Mouse (Mus musculus) lung, postnatal 0 days (tissue): ENCODE measurements at regions not wholly inside any gene's neighbourhood (a gene's known extent, or its start where the extent isn't known, plus 50 kb on each side); places are given as distances from the start of the nearest gene placed in this dataset.

Experiments used
- ATAC-seq: fragments of 200-750 bp; cut with Nextera tagmentation; 2 replicates; pipeline ENCODE4 v1.8.0; 2017; ENCODE audit warnings: moderate library complexity
- DNase-seq: peaks from one replicate; pipeline ENCODE4 v3.0.0-alpha.2; 2016; ENCODE audit warnings: low spot score
- H3K27ac ChIP-seq: fragments of 300-500 bp; sonication (generic); 2 replicates; pipeline ENCODE4 v1.5.1; 2014; ENCODE audit warnings: antibody characterized with exemption, mild to moderate bottlenecking, low read length, mixed read lengths
- H3K27me3 ChIP-seq: fragments of 300-500 bp; sonication (generic); replicated peaks from 2 replicates; pipeline ENCODE4 v1.6.1; 2014; ENCODE audit warnings: low read length, mixed read lengths; ENCODE audit not compliant: insufficient read depth
- H3K36me3 ChIP-seq: fragments of 300-500 bp; sonication (generic); 2 replicates; pipeline ENCODE4 v1.6.1; 2014; ENCODE audit warnings: low read length, mixed read lengths; ENCODE audit not compliant: insufficient read depth
- H3K4me1 ChIP-seq: fragments of 300-500 bp; sonication (generic); 2 replicates; pipeline ENCODE4 v1.6.1; 2014; ENCODE audit warnings: antibody characterized with exemption, low read depth, low read length, mixed read lengths; ENCODE audit not compliant: insufficient read depth
- H3K4me2 ChIP-seq: fragments of 300-500 bp; sonication (generic); replicated peaks from 2 replicates; pipeline ENCODE4 v1.6.1; 2014; ENCODE audit warnings: low read depth, mild to moderate bottlenecking, low read length, moderate library complexity, mixed read lengths
- H3K4me3 ChIP-seq: fragments of 300-500 bp; sonication (generic); 2 replicates; pipeline ENCODE4 v1.5.1; 2014; ENCODE audit warnings: low read depth, low read length
- H3K9ac ChIP-seq: fragments of 300-500 bp; sonication (generic); replicated peaks from 2 replicates; pipeline ENCODE4 v1.6.1; 2014; ENCODE audit warnings: low read depth, mild to moderate bottlenecking
- H3K9me3 ChIP-seq: fragments of 300-500 bp; sonication (generic); 2 replicates; pipeline ENCODE4 v1.6.1; 2016; ENCODE audit warnings: low read length, mixed read lengths
- CTCF ChIP-seq: IDR thresholded peaks from 2 replicates; pipeline ENCODE4 v1.5.1; 2016; ENCODE audit warnings: antibody characterized with exemption, mild to moderate bottlenecking
- EP300 ChIP-seq: IDR thresholded peaks from 2 replicates; pipeline ENCODE4 v1.6.1; 2016; ENCODE audit warnings: antibody characterized with exemption, mild to moderate bottlenecking, control low read depth
- WGBS: fragments of 180-500 bp; shearing (Covaris S2); extraction: QIAGEN DNeasy Blood & Tissue Kit; methylation state at CpG from one replicate; pipeline ENCODE4 v1.1.7; 2014; 5-methylcytosine and 5-hydroxymethylcytosine counted together

GRCm38 (mm10) chr3:140143900-140144299, 938.4 kb downstream of the Stpg2 start:
- Histone ChIP-seq H3K27ac (no peak overlapping the region), H3K9ac (no peak overlapping the region), H3K4me2 (no peak overlapping the region), H3K36me3 (no peaks in the 10 kb centered on the region), H3K4me1 (no peaks in the 10 kb centered on the region), H3K27me3 (no peaks in the 10 kb centered on the region), H3K4me3 (no peak overlapping the region), H3K9me3 (no peaks in the 10 kb centered on the region)
- TF ChIP-seq CTCF (no peak), EP300 (no peak)
- WGBS = 82% methylated on average over 2 of the region's 2 CpGs
- DNase-seq = no peak
- no peak for ATAC-seq

GRCm38 (mm10) chr3:140147158-140147933, 941.9 kb downstream of the Stpg2 start:
- Histone ChIP-seq H3K9ac (no peak overlapping the region), H3K27me3 (no peaks in the 10 kb centered on the region), H3K4me2 (no peak overlapping the region), H3K27ac (no peak overlapping the region), H3K4me3 (no peak overlapping the region), H3K9me3 (no peaks in the 10 kb centered on the region), H3K4me1 (no peaks in the 10 kb centered on the region), H3K36me3 (no peaks in the 10 kb centered on the region)
- TF ChIP-seq EP300 (no peak), CTCF (no peak)
- no peak for DNase-seq
- WGBS = 60% methylated on average over 2 of the region's 2 CpGs
- no peak for ATAC-seq

- Histone ChIP-seq H3K27me3 (no peaks in the 10 kb centered on the region), H3K4me2 (no peak overlapping the region), H3K36me3 (no peaks in the 10 kb centered on the region), H3K4me3 (no peak overlapping the region), H3K4me1 (no peaks in the 10 kb centered on the region), H3K27ac (no peak overlapping the region), H3K9me3 (no peaks in the 10 kb centered on the region), H3K9ac (no peak overlapping the region)
- DNase-seq = peak; percentile 5
- TF ChIP-seq CTCF (no peak), EP300 (no peak)
- ATAC-seq = no peak
- 51% methylated on average over 7 of the region's 7 CpGs for WGBS
Observed at GRCm38 (mm10) chr3:140150530-140150951, 945.0 kb downstream of the Stpg2 start.

- H3K4me2 ChIP-seq = no peak overlapping the region
- no peak for TF ChIP-seq EP300
- no peak for TF ChIP-seq CTCF
- H3K9me3 ChIP-seq = no peaks in the 10 kb centered on the region
- H3K9ac ChIP-seq = no peak overlapping the region
- no peaks in the 10 kb centered on the region for H3K27me3 ChIP-seq
- no peak overlapping the region for H3K4me3 ChIP-seq
- no peak for ATAC-seq
- no peaks in the 10 kb centered on the region for H3K36me3 ChIP-seq
- no peak for DNase-seq
- 90% methylated on average over 2 of the region's 2 CpGs for WGBS
- no peak overlapping the region for H3K27ac ChIP-seq
- H3K4me1 ChIP-seq = no peaks in the 10 kb centered on the region
Observed at GRCm38 (mm10) chr3:140179471-140179870, 974.0 kb downstream of the Stpg2 start.

GRCm38 (mm10) chr3:140182690-140183089, 977.2 kb downstream of the Stpg2 start:
- Histone ChIP-seq H3K9ac (no peak overlapping the region), H3K27me3 (no peaks in the 10 kb centered on the region), H3K36me3 (no peaks in the 10 kb centered on the region), H3K9me3 (no peaks in the 10 kb centered on the region), H3K4me3 (no peak overlapping the region), H3K4me1 (no peaks in the 10 kb centered on the region), H3K27ac (no peak overlapping the region), H3K4me2 (no peak overlapping the region)
- 74% methylated on average over 4 of the region's 4 CpGs for WGBS
- TF ChIP-seq CTCF (peak; percentile 27; the same call in 1 of the 2 replicates), EP300 (no peak)
- no peak for DNase-seq
- no peak for ATAC-seq

- H3K9ac ChIP-seq = no peak overlapping the region
- WGBS = 58% methylated on average over 4 of the region's 4 CpGs
- no peak overlapping the region for H3K4me2 ChIP-seq
- no peak for DNase-seq
- no peak overlapping the region for H3K4me3 ChIP-seq
- H3K27me3 ChIP-seq = no peaks in the 10 kb centered on the region
- no peak overlapping the region for H3K27ac ChIP-seq
- H3K4me1 ChIP-seq = no peaks in the 10 kb centered on the region
- no peaks in the 10 kb centered on the region for H3K9me3 ChIP-seq
- no peak for ATAC-seq
- H3K36me3 ChIP-seq = no peaks in the 10 kb centered on the region
- TF ChIP-seq EP300 (no peak), CTCF (no peak)
Observed at GRCm38 (mm10) chr3:140184899-140185525, 979.5 kb downstream of the Stpg2 start.
